Mouse (Mus musculus): ENCODE results near the gene Olfr776. TPM values are rescaled to one million over a fixed set of nuclear protein-coding genes. Genes with fewer than 3 reads are reported as not detected.
"Not testable (repeated sequence)": the region's sequence is repeated elsewhere in the genome, so short reads cannot be mapped to it uniquely, and the experiment has no call there.

Gene Olfr776
- polyA plus RNA-seq (2014; fragmentation: Nextera tagmentation; extraction: Ambion mirVana): not detected in 2 replicates

GRCm38 (mm10) chr10:129258827-129259226 is at the start of gene Olfr776:
Olfr776 (plus strand) TSS chr10:129259127.
- ATAC-seq (ENCODE audit: low FRiP score): no peak
- no peak for DNase-seq (ENCODE audit: low spot score)
- no peak within 1 kb of the TSS for H3K4me2 ChIP-seq (replicated peaks)
- no peak within 1 kb of the TSS for H3K27ac ChIP-seq
- no peaks in the 10 kb centered on the region for H3K9me3 ChIP-seq (ENCODE audit: control insufficient read depth, low read length)
- no peaks in the 10 kb centered on the region for H3K27me3 ChIP-seq (ENCODE audit: control insufficient read depth, insufficient read depth, low read length)
- no peak within 1 kb of the TSS for H3K4me3 ChIP-seq (replicated peaks; ENCODE audit: low read length)
- H3K9ac ChIP-seq: no peak within 1 kb of the TSS
- no peaks in the 10 kb centered on the region for H3K36me3 ChIP-seq (replicated peaks; ENCODE audit: control insufficient read depth, insufficient read depth)
- H3K4me1 ChIP-seq (replicated peaks; ENCODE audit: control insufficient read depth, insufficient read depth, low read length): no peaks in the 10 kb centered on the region

GRCm38 (mm10) chr10:129230737-129231136 is 28.2 kb upstream of the Olfr776 start:
- ATAC-seq (ENCODE audit: low FRiP score) (no peak), DNase-seq (ENCODE audit: low spot score) (no peak)
- H3K4me1 ChIP-seq (replicated peaks; ENCODE audit: control insufficient read depth, insufficient read depth, low read length): no peaks in the 10 kb centered on the region

GRCm38 (mm10) chr10:129235904-129236303 is 23.0 kb upstream of the Olfr776 start, which contains the start of gene Olfr774:
Olfr774 (plus strand) TSS chr10:129236204.
- H3K4me2 ChIP-seq (replicated peaks): no peak within 1 kb of the TSS
- H3K4me3 ChIP-seq (replicated peaks; ENCODE audit: low read length): no peak within 1 kb of the TSS
- DNase-seq (ENCODE audit: low spot score) (no peak), ATAC-seq (ENCODE audit: low FRiP score) (no peak)
- H3K9me3 ChIP-seq (ENCODE audit: control insufficient read depth, low read length): no peaks in the 10 kb centered on the region
- no peaks in the 10 kb centered on the region for H3K4me1 ChIP-seq (replicated peaks; ENCODE audit: control insufficient read depth, insufficient read depth, low read length)
- no peak within 1 kb of the TSS for H3K27ac ChIP-seq
- 74% methylated on average over 2 of the region's 2 CpGs for WGBS
- H3K9ac ChIP-seq: no peak within 1 kb of the TSS
- no peaks in the 10 kb centered on the region for H3K36me3 ChIP-seq (replicated peaks; ENCODE audit: control insufficient read depth, insufficient read depth)
- no peaks in the 10 kb centered on the region for H3K27me3 ChIP-seq (ENCODE audit: control insufficient read depth, insufficient read depth, low read length)

More at GRCm38 (mm10) chr10:129230737-129231136, 28.2 kb upstream of the Olfr776 start:
- no peaks in the 10 kb centered on the region for H3K36me3 ChIP-seq (replicated peaks; ENCODE audit: control insufficient read depth, insufficient read depth)
- H3K4me2 ChIP-seq (replicated peaks): no peak overlapping the region
- no peaks in the 10 kb centered on the region for H3K9me3 ChIP-seq (ENCODE audit: control insufficient read depth, low read length)
- no peak overlapping the region for H3K4me3 ChIP-seq (replicated peaks; ENCODE audit: low read length)
- H3K27ac ChIP-seq: no peak overlapping the region
- no peak overlapping the region for H3K9ac ChIP-seq
- H3K27me3 ChIP-seq (ENCODE audit: control insufficient read depth, insufficient read depth, low read length): no peaks in the 10 kb centered on the region
- WGBS: 85% methylated on average over 1 of the region's 1 CpGs

GRCm38 (mm10) chr10:129248112-129248511 is 10.8 kb upstream of the Olfr776 start, which contains the start of gene Olfr775:
Olfr775 (plus strand) TSS chr10:129248412.
- Histone ChIP-seq H3K4me1 (replicated peaks; ENCODE audit: control insufficient read depth, insufficient read depth, low read length) (no peaks in the 10 kb centered on the region), H3K27ac (no peak within 1 kb of the TSS), H3K27me3 (ENCODE audit: control insufficient read depth, insufficient read depth, low read length) (no peaks in the 10 kb centered on the region), H3K9me3 (ENCODE audit: control insufficient read depth, low read length) (no peaks in the 10 kb centered on the region), H3K4me2 (replicated peaks) (no peak within 1 kb of the TSS), H3K4me3 (replicated peaks; ENCODE audit: low read length) (no peak within 1 kb of the TSS), H3K9ac (no peak within 1 kb of the TSS), H3K36me3 (replicated peaks; ENCODE audit: control insufficient read depth, insufficient read depth) (no peaks in the 10 kb centered on the region)
- DNase-seq (ENCODE audit: low spot score) (no peak), ATAC-seq (ENCODE audit: low FRiP score) (no peak)
- 66% methylated on average over 3 of the region's 3 CpGs for WGBS

- no peak within 1 kb of the TSS for H3K4me2 ChIP-seq (replicated peaks)
- ATAC-seq (ENCODE audit: low FRiP score): no peak
- no peak within 1 kb of the TSS for H3K9ac ChIP-seq
- no peaks in the 10 kb centered on the region for H3K4me1 ChIP-seq (replicated peaks; ENCODE audit: control insufficient read depth, insufficient read depth, low read length)
- H3K27ac ChIP-seq: no peak within 1 kb of the TSS
- no peak for DNase-seq (ENCODE audit: low spot score)
- H3K36me3 ChIP-seq (replicated peaks; ENCODE audit: control insufficient read depth, insufficient read depth): no peaks in the 10 kb centered on the region
- WGBS: 97% methylated on average over 2 of the region's 2 CpGs
- no peaks in the 10 kb centered on the region for H3K27me3 ChIP-seq (ENCODE audit: control insufficient read depth, insufficient read depth, low read length)
- H3K9me3 ChIP-seq (ENCODE audit: control insufficient read depth, low read length): no peaks in the 10 kb centered on the region
- no peak within 1 kb of the TSS for H3K4me3 ChIP-seq (replicated peaks; ENCODE audit: low read length)
Observed at GRCm38 (mm10) chr10:129271081-129271535, 12.2 kb downstream of the Olfr776 start, which contains the start of gene Olfr777. Olfr777 (minus strand) TSS chr10:129271485.

- not testable (repeated sequence) for H3K4me1 ChIP-seq (replicated peaks; ENCODE audit: control insufficient read depth, insufficient read depth, low read length); H3K36me3 ChIP-seq (replicated peaks; ENCODE audit: control insufficient read depth, insufficient read depth); ATAC-seq (ENCODE audit: low FRiP score); H3K9me3 ChIP-seq (ENCODE audit: control insufficient read depth, low read length); H3K9ac ChIP-seq; H3K4me3 ChIP-seq (replicated peaks; ENCODE audit: low read length); DNase-seq (ENCODE audit: low spot score); H3K4me2 ChIP-seq (replicated peaks); H3K27ac ChIP-seq; H3K27me3 ChIP-seq (ENCODE audit: control insufficient read depth, insufficient read depth, low read length)
- 71% methylated on average over 1 of the region's 1 CpGs for WGBS
Observed at GRCm38 (mm10) chr10:129312973-129313372, 54.0 kb downstream of the Olfr776 start.

- not testable (repeated sequence) for ATAC-seq (ENCODE audit: low FRiP score); H3K27ac ChIP-seq; H3K27me3 ChIP-seq (ENCODE audit: control insufficient read depth, insufficient read depth, low read length); H3K4me1 ChIP-seq (replicated peaks; ENCODE audit: control insufficient read depth, insufficient read depth, low read length); DNase-seq (ENCODE audit: low spot score); H3K36me3 ChIP-seq (replicated peaks; ENCODE audit: control insufficient read depth, insufficient read depth); H3K4me3 ChIP-seq (replicated peaks; ENCODE audit: low read length); H3K9me3 ChIP-seq (ENCODE audit: control insufficient read depth, low read length); H3K9ac ChIP-seq; H3K4me2 ChIP-seq (replicated peaks)
- WGBS: no CpG with 5 or more reads among the region's 1 CpGs
Observed at GRCm38 (mm10) chr10:129313521-129313920, 54.6 kb downstream of the Olfr776 start.

Other genes starting within 250 kb of the Olfr776 start
- not detected in 2 replicates for gene Olfr763, start 248.3 kb upstream of the Olfr776 start, polyA plus RNA-seq (2014; fragmentation: Nextera tagmentation; extraction: Ambion mirVana)
- gene Olfr764-ps1, start 219.2 kb upstream of the Olfr776 start, polyA plus RNA-seq (2014; fragmentation: Nextera tagmentation; extraction: Ambion mirVana): not detected in 2 replicates
- gene Olfr765, start 209.1 kb upstream of the Olfr776 start, polyA plus RNA-seq (2014; fragmentation: Nextera tagmentation; extraction: Ambion mirVana): not detected in 2 replicates
- not detected in 2 replicates for gene Olfr766-ps1, start 190.2 kb upstream of the Olfr776 start, polyA plus RNA-seq (2014; fragmentation: Nextera tagmentation; extraction: Ambion mirVana)
- gene Olfr767, start 176.2 kb upstream of the Olfr776 start, polyA plus RNA-seq (2014; fragmentation: Nextera tagmentation; extraction: Ambion mirVana): not detected in 2 replicates
- gene Olfr768, start 159.8 kb upstream of the Olfr776 start, polyA plus RNA-seq (2014; fragmentation: Nextera tagmentation; extraction: Ambion mirVana): not detected in 2 replicates
- gene Olfr769, start 141.3 kb upstream of the Olfr776 start, polyA plus RNA-seq (2014; fragmentation: Nextera tagmentation; extraction: Ambion mirVana): not detected in 2 replicates
- gene Olfr770, start 120.1 kb upstream of the Olfr776 start, polyA plus RNA-seq (2014; fragmentation: Nextera tagmentation; extraction: Ambion mirVana): not detected in 2 replicates
- gene Olfr771, start 94.4 kb upstream of the Olfr776 start, polyA plus RNA-seq (2014; fragmentation: Nextera tagmentation; extraction: Ambion mirVana): not detected in 2 replicates
- not detected in 2 replicates for gene Olfr772, start 81.2 kb upstream of the Olfr776 start, polyA plus RNA-seq (2014; fragmentation: Nextera tagmentation; extraction: Ambion mirVana)
- not detected in 2 replicates for gene Olfr773, start 71.7 kb upstream of the Olfr776 start, polyA plus RNA-seq (2014; fragmentation: Nextera tagmentation; extraction: Ambion mirVana)
- not detected in 2 replicates for gene Olfr774, start 22.9 kb upstream of the Olfr776 start, polyA plus RNA-seq (2014; fragmentation: Nextera tagmentation; extraction: Ambion mirVana)
- gene Olfr775, start 10.7 kb upstream of the Olfr776 start, polyA plus RNA-seq (2014; fragmentation: Nextera tagmentation; extraction: Ambion mirVana): not detected in 2 replicates
- gene Olfr777, start 12.4 kb downstream of the Olfr776 start, polyA plus RNA-seq (2014; fragmentation: Nextera tagmentation; extraction: Ambion mirVana): not detected in 2 replicates
- gene Olfr780, start 59.0 kb downstream of the Olfr776 start, polyA plus RNA-seq (2014; fragmentation: Nextera tagmentation; extraction: Ambion mirVana): not detected in 2 replicates
- not detected in 2 replicates for gene Olfr781, start 69.7 kb downstream of the Olfr776 start, polyA plus RNA-seq (2014; fragmentation: Nextera tagmentation; extraction: Ambion mirVana)
- not detected in 2 replicates for gene Olfr782, start 89.7 kb downstream of the Olfr776 start, polyA plus RNA-seq (2014; fragmentation: Nextera tagmentation; extraction: Ambion mirVana)
- 0.09 and 0.10 TPM in 2 replicates for gene Olfr784, start 125.0 kb downstream of the Olfr776 start, polyA plus RNA-seq (2014; fragmentation: Nextera tagmentation; extraction: Ambion mirVana)
- not detected in 2 replicates for gene Olfr785, start 146.3 kb downstream of the Olfr776 start, polyA plus RNA-seq (2014; fragmentation: Nextera tagmentation; extraction: Ambion mirVana)
- gene Olfr786, start 168.2 kb downstream of the Olfr776 start, polyA plus RNA-seq (2014; fragmentation: Nextera tagmentation; extraction: Ambion mirVana): not detected in 2 replicates
- not detected in 2 replicates for gene Olfr787, start 202.7 kb downstream of the Olfr776 start, polyA plus RNA-seq (2014; fragmentation: Nextera tagmentation; extraction: Ambion mirVana)
- not detected in 2 replicates for gene Olfr788, start 211.9 kb downstream of the Olfr776 start, polyA plus RNA-seq (2014; fragmentation: Nextera tagmentation; extraction: Ambion mirVana)
- gene Olfr789, start 225.6 kb downstream of the Olfr776 start, polyA plus RNA-seq (2014; fragmentation: Nextera tagmentation; extraction: Ambion mirVana): not detected in 2 replicates
- not detected in 2 replicates for gene Olfr790, start 239.4 kb downstream of the Olfr776 start, polyA plus RNA-seq (2014; fragmentation: Nextera tagmentation; extraction: Ambion mirVana)

Data from hindbrain, embryonic 14.5 days (tissue).